Comparison of ENCODE assay signal across 10 mouse cellular contexts in genomic region chr7:110816037-110816436, GRCm38 (mm10). TPM values are rescaled to one million over a fixed set of nuclear protein-coding genes. Genes with fewer than 3 reads are reported as not detected.
DNase-seq lines count a peak whose midpoint lies in the region; ATAC-seq and TF ChIP-seq lines count a peak whose summit lies in the region.
"Had no signal": no experiment of that assay in that cellular context is flagged by ENCODE, and none has a peak within 500 bp of the region (broad histone marks: within the 10 kb centered on the region; RNA-seq: fewer than 3 reads in every experiment).

No protein-coding gene starts in this region.

- 0 out of 2 replicates have a peak, but pooled peaks cover 12% of the 10 kb centered on the region for H3K36me3 ChIP-seq in kidney, postnatal 0 days (ENCODE audit: insufficient read depth, low read length)
- H3K36me3 ChIP-seq: midbrain, embryonic 12.5 days had no signal

- TF ChIP-seq CTCF in kidney, postnatal 0 days (IDR thresholded peaks at IDR 0.05; ENCODE audit: low read depth): peak; percentile 92

- H3K4me1 ChIP-seq in kidney, postnatal 0 days (replicated peaks; ENCODE audit: insufficient read depth, low read length): no peaks in the 10 kb centered on the region
- H3K4me1 ChIP-seq: midbrain, embryonic 12.5 days had no signal

- WGBS in kidney, postnatal 0 days: 75% methylated on average over 5 of the region's 5 CpGs

- no peaks in the 10 kb centered on the region for H3K9me3 ChIP-seq in kidney, postnatal 0 days (replicated peaks; ENCODE audit: low read length)
- H3K9me3 ChIP-seq: embryonic facial prominence, embryonic 12.5 days; midbrain, embryonic 12.5 days had no signal

- no peak overlapping the region for H3K27ac ChIP-seq in kidney, postnatal 0 days
- H3K27ac ChIP-seq: embryonic facial prominence, embryonic 12.5 days; midbrain, embryonic 12.5 days had no signal

- H3K4me3 ChIP-seq in kidney, postnatal 0 days (replicated peaks; ENCODE audit: low read depth, low read length): no peak overlapping the region
- H3K4me3 ChIP-seq: embryonic facial prominence, embryonic 12.5 days; midbrain, embryonic 12.5 days had no signal

- DNase-seq in heart, adult 18-20 months: peak; percentile 53 to 75
- DNase-seq in heart, postnatal 36 days: no peak
- peak; percentile 75 for DNase-seq in 416B (ENCODE audit: low read depth)
- peak; percentile 56 for DNase-seq in MEL-GATA-1-ER (ENCODE audit: extremely low read depth, low read depth)
- DNase-seq in embryo, embryonic 11.5 days (ENCODE audit: low read depth, low spot score): peak; percentile 50
- peak; percentile 87 for DNase-seq in kidney, postnatal 0 days (ENCODE audit: low spot score)
- DNase-seq in urinary bladder, postnatal 36 days (ENCODE audit: low spot score in 2 of 2): no peak

- no peak overlapping the region for H3K9ac ChIP-seq in kidney, postnatal 0 days (ENCODE audit: low read depth, low read length)
- H3K9ac ChIP-seq: embryonic facial prominence, embryonic 12.5 days; midbrain, embryonic 12.5 days had no signal

- H3K27me3 ChIP-seq in kidney, postnatal 0 days (ENCODE audit: insufficient read depth, low read length): no peaks in the 10 kb centered on the region
- H3K27me3 ChIP-seq: embryonic facial prominence, embryonic 12.5 days; midbrain, embryonic 12.5 days had no signal

- H3K4me2 ChIP-seq in kidney, postnatal 0 days (ENCODE audit: low read length): no peak overlapping the region
- H3K4me2 ChIP-seq: embryonic facial prominence, embryonic 12.5 days; midbrain, embryonic 12.5 days had no signal

- intact Hi-C loops in heart, postnatal 36 days (cut with DNase I): loop anchor here (1.0 to 5.0 kb wide), 2 partner anchors 114 to 131 kb away; no protein-coding TSS in a partner anchor

- peak; percentile 43; the same call in 1 of the 2 replicates for ATAC-seq in kidney, postnatal 0 days (replicated peaks; ENCODE audit: low FRiP score, low read depth)
- peak; percentile 58 for ATAC-seq in megakaryocyte-erythroid progenitor cell, adult 5-6 weeks (replicated peaks; ENCODE audit: low FRiP score, low TSS enrichment, poor library complexity, severe bottlenecking)

RNA-seq across cellular contexts. Expression of gene Rnf141, which starts 28.2 kb away (rescaled TPM):
- 10 to 100 TPM; 43.8 to 46.3 TPM for total RNA-seq in heart, adult 18-20 months (2021)
- 10 to 100 TPM; 36.5 to 38.1 TPM for total RNA-seq in heart, postnatal 36 days (2021)
- 17.7 and 20.1 TPM in 2 replicates for polyA plus RNA-seq in kidney, postnatal 0 days (2015; fragmentation: Nextera tagmentation; extraction: Ambion mirVana)
- 42.5 and 67.4 TPM in 2 replicates for total RNA-seq in megakaryocyte-erythroid progenitor cell, adult 5-6 weeks (2014; fragmentation: Nextera tagmentation)
- 37.1 and 54.9 TPM in 2 replicates for total RNA-seq in megakaryocyte-erythroid progenitor cell, adult 5-6 weeks (2017)

RNA-seq across cellular contexts. Expression of gene Lyve1, which starts 47.0 kb away (rescaled TPM):
- total RNA-seq in heart, adult 18-20 months (2021): 10 to 100 TPM; 22.8 to 26.2 TPM
- total RNA-seq in heart, postnatal 36 days (2021): 10 to 100 TPM; 14.1 to 28.1 TPM
- 3.9 and 4.3 TPM in 2 replicates for polyA plus RNA-seq in kidney, postnatal 0 days (2015; fragmentation: Nextera tagmentation; extraction: Ambion mirVana)
- not detected in 2 replicates for total RNA-seq in megakaryocyte-erythroid progenitor cell, adult 5-6 weeks (2014; fragmentation: Nextera tagmentation)
- not detected in 2 replicates for total RNA-seq in megakaryocyte-erythroid progenitor cell, adult 5-6 weeks (2017)

RNA-seq across cellular contexts. Expression of gene Ampd3, which starts 48.0 kb away (rescaled TPM):
- total RNA-seq in heart, adult 18-20 months (2021): 10 to 100 TPM; 31.3 to 34.4 TPM
- total RNA-seq in heart, postnatal 36 days (2021): 10 to 100 TPM; 31.5 to 45.8 TPM
- polyA plus RNA-seq in kidney, postnatal 0 days (2015; fragmentation: Nextera tagmentation; extraction: Ambion mirVana): 12.7 and 16.3 TPM in 2 replicates
- total RNA-seq in megakaryocyte-erythroid progenitor cell, adult 5-6 weeks (2014; fragmentation: Nextera tagmentation): 66.1 and 83.1 TPM in 2 replicates
- 30.8 and 52.2 TPM in 2 replicates for total RNA-seq in megakaryocyte-erythroid progenitor cell, adult 5-6 weeks (2017)

Comparison
In these comparisons a context has a peak if more than half of its experiments do, and no peak if none do; other contexts are left out.
1. DNase-seq: peak in heart, adult 18-20 months (2 of 2), 416B (single experiment), MEL-GATA-1-ER (single experiment), embryo, embryonic 11.5 days (single experiment) and kidney, postnatal 0 days (single experiment); none in heart, postnatal 36 days (0 of 2) and urinary bladder, postnatal 36 days (0 of 2).
2. RNA of gene Lyve1, which starts 47.0 kb away (total RNA-seq): 14.1 to 28.1 TPM in heart, postnatal 36 days and 22.8 to 26.2 TPM in heart, adult 18-20 months; not detected in megakaryocyte-erythroid progenitor cell, adult 5-6 weeks; every median in the first group is over 10 times any median in the second.